Mouse (Mus musculus) stomach, postnatal 0 days (tissue): Measurements from ENCODE around the gene Kansl2.

Experiments used
- CTCF ChIP-seq: IDR thresholded peaks from 2 replicates; pipeline ENCODE4 v1.5.1; 2016; ENCODE audit warnings: antibody characterized with exemption, low read depth, mild to moderate bottlenecking, moderate library complexity
- EP300 ChIP-seq: optimal IDR thresholded peaks from 2 replicates; pipeline ENCODE3; 2016; ENCODE audit warnings: antibody characterized with exemption

DNA sequence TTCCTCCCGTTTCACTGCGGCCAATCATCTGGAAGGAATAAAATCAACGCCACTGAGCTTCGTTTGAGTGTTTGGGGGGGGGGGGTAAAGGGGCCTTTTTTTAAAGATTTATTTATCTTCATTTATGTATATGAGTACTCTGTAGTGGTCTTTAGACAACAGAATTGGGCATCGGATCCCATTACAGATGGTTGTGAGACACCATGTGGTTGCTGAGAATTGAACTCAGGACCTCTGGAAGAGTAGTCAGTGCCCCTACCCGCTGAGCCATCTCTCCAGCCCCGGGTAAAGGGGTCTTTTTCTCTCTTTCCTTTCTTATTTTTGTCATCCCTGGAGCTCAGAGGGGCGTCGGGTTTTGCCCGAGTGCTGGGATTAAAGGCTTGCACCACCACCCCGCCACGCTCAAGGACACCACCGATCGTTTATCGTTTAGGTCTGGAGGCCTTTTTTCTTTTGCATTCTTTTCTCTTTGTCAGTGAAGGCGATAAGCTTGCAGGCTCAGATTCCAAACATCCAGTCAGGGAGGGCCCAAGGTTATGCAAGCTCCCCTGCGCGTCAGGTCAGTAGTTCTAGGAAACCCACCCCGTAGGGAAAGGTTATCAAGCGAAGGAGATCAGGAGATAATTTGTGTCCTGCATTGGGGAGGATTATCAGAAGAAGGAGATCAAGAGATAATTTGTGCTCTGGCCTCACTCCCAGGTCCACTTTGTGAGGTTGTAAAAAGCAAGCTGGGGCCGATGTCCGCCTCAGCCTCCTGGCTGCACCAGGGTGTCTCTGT lies 34.4 kb upstream of the Kansl2 start:
- TF ChIP-seq CTCF (no peak), EP300 (no peak)
